Mouse (Mus musculus) testis, adult 2 months (tissue): ENCODE data around the gene Osbp2. TPM values are rescaled to one million over a fixed set of nuclear protein-coding genes. Genes with fewer than 3 reads are reported as not detected.

ENCODE experiments used
- H3K27ac ChIP-seq: fragments of 200-500 bp; 2 replicates; pipeline ENCODE4 v1.5.1; 2012; ENCODE audit warnings: low read depth, low read length; ENCODE audit not compliant: control insufficient read depth, insufficient read depth
- H3K27me3 ChIP-seq: fragments of 200-500 bp; 2 replicates; pipeline ENCODE4 v1.6.1; 2012; ENCODE audit warnings: mild to moderate bottlenecking, low read length, moderate library complexity; ENCODE audit not compliant: control insufficient read depth, insufficient read depth
- H3K36me3 ChIP-seq: fragments of 200-500 bp; 2 replicates; pipeline ENCODE4 v1.6.1; 2012; ENCODE audit warnings: mild to moderate bottlenecking, low read length; ENCODE audit not compliant: control insufficient read depth, insufficient read depth
- H3K4me1 ChIP-seq: fragments of 200-500 bp; 2 replicates; pipeline ENCODE4 v1.6.1; 2012; ENCODE audit warnings: low read length; ENCODE audit not compliant: control insufficient read depth, insufficient read depth
- H3K4me3 ChIP-seq: fragments of 200-500 bp; 2 replicates; pipeline ENCODE4 v1.5.1; 2012; ENCODE audit warnings: low read depth, mild to moderate bottlenecking, low read length, moderate library complexity, mixed read lengths; ENCODE audit not compliant: control insufficient read depth
- CTCF ChIP-seq: fragments of 200-500 bp; IDR thresholded peaks from 2 replicates; pipeline ENCODE4 v1.5.1; 2012; ENCODE audit warnings: low read depth, mild to moderate bottlenecking, inconsistent platforms, low read length, moderate library complexity; ENCODE audit not compliant: control insufficient read depth, insufficient read depth, insufficient replicate concordance
- POLR2A ChIP-seq: fragments of 200-500 bp; IDR thresholded peaks from 2 replicates; pipeline ENCODE4 v1.6.1; 2012; ENCODE audit warnings: low read depth, mild to moderate bottlenecking, inconsistent platforms, low read length, moderate library complexity; ENCODE audit not compliant: control insufficient read depth
- polyA plus RNA-seq: library from polyadenylated mRNA; depleted of rRNA; stranded (reverse); fragments of >200 nt; gene quantifications from 2 replicates; pipeline ENCODE4 v1.2.3, GENCODE M21; 2012

Osbp2 gene
- polyA plus RNA-seq, 1 experiment, result 710 TPM

DNA sequence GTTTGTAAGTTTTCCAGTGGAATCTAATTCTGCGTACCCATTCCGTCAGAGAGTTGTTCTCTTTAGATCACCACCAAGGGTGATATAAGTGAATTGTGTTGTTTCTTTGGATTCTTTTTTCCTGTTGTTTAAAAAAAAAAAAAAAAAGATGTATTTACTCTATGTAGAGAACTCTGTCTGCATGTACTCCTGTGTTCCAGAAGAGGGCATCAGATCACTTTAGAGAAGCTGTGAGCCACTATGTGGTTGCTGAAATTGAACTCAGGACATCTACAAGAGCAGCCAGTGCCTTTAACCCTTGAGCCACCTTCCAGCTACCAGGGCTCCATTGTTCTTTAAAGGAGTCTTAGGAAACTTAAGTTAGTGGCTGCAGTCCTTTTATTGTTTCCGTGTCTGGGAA is 166.3 kb downstream of the Osbp2 start:
- Histone ChIP-seq H3K4me3 (no peak overlapping the region), H3K36me3 (no peaks in the 10 kb centered on the region), H3K27ac (no peak overlapping the region), H3K27me3 (no peaks in the 10 kb centered on the region), H3K4me1 (no peaks in the 10 kb centered on the region)
- TF ChIP-seq POLR2A, result no peak
- no peak for TF ChIP-seq CTCF

- Histone ChIP-seq H3K27ac (no peak overlapping the region), H3K4me1 (no peaks in the 10 kb centered on the region), H3K36me3 (no peaks in the 10 kb centered on the region), H3K4me3 (no peak overlapping the region), H3K27me3 (no peaks in the 10 kb centered on the region)
- TF ChIP-seq POLR2A (no peak), CTCF (no peak)
Observed at GRCm38 (mm10) chr11:3696086-3696616, 167.6 kb downstream of the Osbp2 start.

- Histone ChIP-seq H3K36me3 (peaks cover 1% of the 10 kb centered on the region; the same call in 1 of the 2 replicates), H3K27ac (no peak overlapping the region), H3K4me1 (no peaks in the 10 kb centered on the region), H3K4me3 (no peak overlapping the region), H3K27me3 (no peaks in the 10 kb centered on the region)
- TF ChIP-seq POLR2A (no peak), CTCF (no peak)
Observed at GRCm38 (mm10) chr11:3691746-3692145, 172.0 kb downstream of the Osbp2 start.

DNA sequence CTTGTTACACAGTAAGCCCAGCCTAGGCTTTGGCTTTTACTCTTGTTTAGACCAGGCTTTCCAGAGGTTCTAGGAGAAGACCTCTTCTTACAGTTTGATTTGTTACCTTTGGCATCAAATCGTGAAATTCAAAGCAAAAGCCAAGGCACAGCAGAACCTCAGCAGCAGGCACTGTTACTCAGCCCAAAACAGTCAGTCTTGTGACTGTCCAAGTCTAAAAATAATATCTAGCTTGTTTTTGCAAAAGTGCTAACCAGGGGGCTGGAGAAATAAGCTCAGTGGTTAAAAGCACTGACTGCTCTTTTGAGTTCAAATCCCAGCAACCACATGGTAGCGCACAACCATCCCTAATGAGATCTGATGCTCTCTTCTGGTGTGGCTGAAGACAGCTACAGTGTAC is 176.8 kb downstream of the Osbp2 start:
- H3K4me1 ChIP-seq, result no peaks in the 10 kb centered on the region
- peaks cover 10% of the 10 kb centered on the region for H3K36me3 ChIP-seq
- no peak overlapping the region for H3K4me3 ChIP-seq
- H3K27ac ChIP-seq, result no peak overlapping the region
- TF ChIP-seq POLR2A (no peak), CTCF (no peak)
- no peaks in the 10 kb centered on the region for H3K27me3 ChIP-seq

- Histone ChIP-seq H3K4me1 (no peaks in the 10 kb centered on the region), H3K27me3 (no peaks in the 10 kb centered on the region), H3K27ac (no peak overlapping the region), H3K36me3 (peaks cover 14% of the 10 kb centered on the region), H3K4me3 (no peak overlapping the region)
- no peak for TF ChIP-seq CTCF
- TF ChIP-seq POLR2A, result no peak
Observed at GRCm38 (mm10) chr11:3686318-3686717, 177.4 kb downstream of the Osbp2 start.

DNA sequence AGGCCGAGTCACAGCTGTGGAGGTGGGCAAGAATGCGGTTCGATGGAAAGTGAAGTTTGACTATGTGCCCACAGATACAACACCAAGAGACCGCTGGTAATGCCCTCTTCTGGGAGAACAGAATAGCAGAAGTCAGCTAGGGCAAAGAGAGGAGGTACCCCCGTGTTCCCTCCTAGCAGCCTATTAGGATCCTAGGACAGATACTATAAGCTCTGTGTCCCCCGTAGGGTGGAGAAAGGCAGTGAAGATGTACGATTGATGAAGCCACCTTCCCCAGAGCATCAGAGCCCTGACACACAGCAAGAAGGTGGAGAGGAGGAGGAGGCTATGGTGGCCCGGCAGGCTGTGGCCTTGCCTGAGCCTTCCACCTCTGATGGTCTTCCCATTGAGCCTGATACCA is 178.3 kb downstream of the Osbp2 start:
- H3K36me3 ChIP-seq, result peaks cover 15% of the 10 kb centered on the region
- no peaks in the 10 kb centered on the region for H3K4me1 ChIP-seq
- TF ChIP-seq POLR2A (no peak), CTCF (no peak)
- H3K27me3 ChIP-seq, result no peaks in the 10 kb centered on the region
- no peak overlapping the region for H3K27ac ChIP-seq
- H3K4me3 ChIP-seq, result no peak overlapping the region

- H3K27me3 ChIP-seq, result no peaks in the 10 kb centered on the region
- no peak overlapping the region for H3K4me3 ChIP-seq
- peaks cover 16% of the 10 kb centered on the region for H3K36me3 ChIP-seq
- no peak overlapping the region for H3K27ac ChIP-seq
- H3K4me1 ChIP-seq, result no peaks in the 10 kb centered on the region
- TF ChIP-seq CTCF (no peak), POLR2A (no peak)
Observed at GRCm38 (mm10) chr11:3684723-3685430, 178.8 kb downstream of the Osbp2 start.

GRCm38 (mm10) chr11:3684232-3684631 is 179.5 kb downstream of the Osbp2 start:
- Histone ChIP-seq H3K36me3 (peaks cover 19% of the 10 kb centered on the region), H3K27ac (no peak overlapping the region), H3K4me1 (no peaks in the 10 kb centered on the region), H3K4me3 (no peak overlapping the region), H3K27me3 (no peaks in the 10 kb centered on the region)
- no peak for TF ChIP-seq CTCF
- TF ChIP-seq POLR2A, result no peak
